Comparison of ENCODE assay signal across 14 mouse cellular contexts in the genomic region with DNA sequence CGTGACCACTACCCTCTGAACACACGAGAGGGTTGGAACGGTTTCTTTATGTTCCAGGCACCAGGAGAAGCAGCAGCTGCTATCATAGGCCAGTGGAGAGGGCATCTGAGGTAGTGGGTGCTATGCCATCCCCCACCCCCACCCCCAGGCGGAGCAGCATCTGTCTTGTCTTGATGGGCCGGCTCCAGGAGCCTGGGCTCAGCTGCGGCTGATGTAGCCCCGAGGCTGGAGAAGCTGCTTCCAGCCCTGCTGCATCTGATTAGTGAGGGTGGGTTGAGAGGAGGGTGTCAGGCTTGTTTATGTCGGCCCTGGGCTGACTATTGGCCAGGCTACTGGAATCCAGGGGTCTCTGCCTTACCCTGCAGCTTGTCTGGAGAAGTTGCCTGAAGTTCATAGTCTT. TPM values are rescaled to one million over a fixed set of nuclear protein-coding genes. Genes with fewer than 3 reads are reported as not detected.
DNase-seq lines count a peak whose midpoint lies in the region; ATAC-seq lines count a peak whose summit lies in the region.
"Had no signal": no experiment of that assay in that cellular context is flagged by ENCODE, and none has a peak within 500 bp of the region (broad histone marks: within the 10 kb centered on the region; RNA-seq: fewer than 3 reads in every experiment).

No protein-coding gene starts in this region.

- H3K27ac ChIP-seq in forebrain, embryonic 10.5 days, result peak overlapping the region; percentile 13; the same call in 1 of the 2 replicates
- no peak overlapping the region for H3K27ac ChIP-seq in forebrain, embryonic 15.5 days (replicated peaks)
- H3K27ac ChIP-seq in midbrain, embryonic 12.5 days (replicated peaks), result peak overlapping the region; percentile 46; the same call in 1 of the 2 replicates
- H3K27ac ChIP-seq in midbrain, embryonic 11.5 days (ENCODE audit: low read depth, low read length), result no peak overlapping the region
- H3K27ac ChIP-seq in hindbrain, embryonic 12.5 days, result peak overlapping the region; percentile 65
- H3K27ac ChIP-seq in neural tube, embryonic 13.5 days (replicated peaks), result peak overlapping the region; percentile 69
- H3K27ac ChIP-seq: lung, embryonic 15.5 days had no signal

- WGBS in forebrain, embryonic 10.5 days, result 68% methylated on average over 8 of the region's 8 CpGs
- WGBS in forebrain, embryonic 15.5 days, result 64% methylated on average over 8 of the region's 8 CpGs
- whole genome bisulfite sequencing in midbrain, embryonic 12.5 days, result 74% methylated on average over 7 of the region's 8 CpGs
- 77% methylated on average over 8 of the region's 8 CpGs for WGBS in midbrain, embryonic 11.5 days
- 61% methylated on average over 8 of the region's 8 CpGs for WGBS in hindbrain, embryonic 12.5 days
- WGBS in neural tube, embryonic 13.5 days, result 39% methylated on average over 8 of the region's 8 CpGs

- 0 out of 2 replicates have a peak, but pooled peaks cover 3% of the 10 kb centered on the region for H3K4me1 ChIP-seq in forebrain, embryonic 10.5 days
- H3K4me1 ChIP-seq in forebrain, embryonic 15.5 days, result no peaks in the 10 kb centered on the region
- H3K4me1 ChIP-seq in midbrain, embryonic 12.5 days, result no peaks in the 10 kb centered on the region
- no peaks in the 10 kb centered on the region for H3K4me1 ChIP-seq in midbrain, embryonic 11.5 days (ENCODE audit: control insufficient read depth, insufficient read depth, low read length)
- peaks cover 4% of the 10 kb centered on the region; the same call in 1 of the 2 replicates for H3K4me1 ChIP-seq in hindbrain, embryonic 12.5 days
- H3K4me1 ChIP-seq in neural tube, embryonic 13.5 days (replicated peaks), result peaks cover 14% of the 10 kb centered on the region
- H3K4me1 ChIP-seq: lung, embryonic 15.5 days had no signal

- H3K9me3 ChIP-seq in forebrain, embryonic 10.5 days, result no peaks in the 10 kb centered on the region
- H3K9me3 ChIP-seq in forebrain, embryonic 15.5 days, result no peaks in the 10 kb centered on the region
- no peaks in the 10 kb centered on the region for H3K9me3 ChIP-seq in midbrain, embryonic 12.5 days
- H3K9me3 ChIP-seq in midbrain, embryonic 11.5 days (ENCODE audit: control insufficient read depth, low read length), result no peaks in the 10 kb centered on the region
- no peaks in the 10 kb centered on the region for H3K9me3 ChIP-seq in hindbrain, embryonic 12.5 days (replicated peaks)
- no peaks in the 10 kb centered on the region for H3K9me3 ChIP-seq in neural tube, embryonic 13.5 days
- H3K9me3 ChIP-seq: lung, embryonic 15.5 days had no signal

- peaks cover 23% of the 10 kb centered on the region for H3K36me3 ChIP-seq in forebrain, embryonic 10.5 days (replicated peaks)
- H3K36me3 ChIP-seq in forebrain, embryonic 15.5 days, result no peaks in the 10 kb centered on the region
- 0 out of 2 replicates have a peak, but pooled peaks cover 3% of the 10 kb centered on the region for H3K36me3 ChIP-seq in midbrain, embryonic 12.5 days
- H3K36me3 ChIP-seq in midbrain, embryonic 11.5 days (ENCODE audit: control insufficient read depth, insufficient read depth, low read length), result no peaks in the 10 kb centered on the region
- no peaks in the 10 kb centered on the region for H3K36me3 ChIP-seq in hindbrain, embryonic 12.5 days
- H3K36me3 ChIP-seq in neural tube, embryonic 13.5 days, result peaks cover 18% of the 10 kb centered on the region; the same call in 1 of the 2 replicates
- H3K36me3 ChIP-seq: lung, embryonic 15.5 days had no signal

- H3K4me3 ChIP-seq in forebrain, embryonic 10.5 days, result no peak overlapping the region
- no peak overlapping the region for H3K4me3 ChIP-seq in forebrain, embryonic 15.5 days
- H3K4me3 ChIP-seq in midbrain, embryonic 12.5 days, result no peak overlapping the region
- no peak overlapping the region for H3K4me3 ChIP-seq in midbrain, embryonic 11.5 days (ENCODE audit: low read depth, low read length)
- H3K4me3 ChIP-seq in hindbrain, embryonic 12.5 days, result no peak overlapping the region
- H3K4me3 ChIP-seq in neural tube, embryonic 13.5 days, result no peak overlapping the region
- H3K4me3 ChIP-seq: lung, embryonic 15.5 days had no signal

- H3K9ac ChIP-seq in forebrain, embryonic 15.5 days (replicated peaks), result no peak overlapping the region
- no peak overlapping the region for H3K9ac ChIP-seq in midbrain, embryonic 12.5 days (replicated peaks)
- no peak overlapping the region for H3K9ac ChIP-seq in midbrain, embryonic 11.5 days (ENCODE audit: low read length)
- H3K9ac ChIP-seq in hindbrain, embryonic 12.5 days, result no peak overlapping the region
- H3K9ac ChIP-seq in neural tube, embryonic 13.5 days, result no peak overlapping the region
- H3K9ac ChIP-seq: lung, embryonic 15.5 days had no signal

- DNase-seq in forebrain, embryonic 10.5 days (ENCODE audit: extremely low spot score, low spot score), result no peak
- no peak for DNase-seq in midbrain, embryonic 11.5 days (ENCODE audit: low spot score, missing footprints)
- DNase-seq in urinary bladder, postnatal 14 days (ENCODE audit: low spot score), result no peak
- DNase-seq in spleen, postnatal 10 days (ENCODE audit: low spot score in 2 of 2), result no peak
- DNase-seq: adrenal gland, postnatal 36 days; kidney, adult 18-20 months; kidney, postnatal 36 days had no signal

- no peak overlapping the region for H3K4me2 ChIP-seq in forebrain, embryonic 15.5 days (replicated peaks)
- H3K4me2 ChIP-seq in midbrain, embryonic 12.5 days (replicated peaks), result no peak overlapping the region
- H3K4me2 ChIP-seq in midbrain, embryonic 11.5 days, result no peak overlapping the region
- no peak overlapping the region for H3K4me2 ChIP-seq in hindbrain, embryonic 12.5 days (replicated peaks)
- H3K4me2 ChIP-seq in neural tube, embryonic 13.5 days, result no peak overlapping the region
- H3K4me2 ChIP-seq: heart, embryonic 11.5 days; liver, embryonic 11.5 days; lung, embryonic 15.5 days had no signal

- ATAC-seq in forebrain, embryonic 15.5 days (replicated peaks), result no peak
- ATAC-seq in midbrain, embryonic 12.5 days (ENCODE audit: low FRiP score, low read depth), result no peak
- no peak for ATAC-seq in midbrain, embryonic 11.5 days (ENCODE audit: low FRiP score)
- ATAC-seq in hindbrain, embryonic 12.5 days (ENCODE audit: low FRiP score), result peak; percentile 88
- peak; percentile 65; the same call in 1 of the 2 replicates for ATAC-seq in neural tube, embryonic 13.5 days (ENCODE audit: low read depth)

- no peaks in the 10 kb centered on the region for H3K27me3 ChIP-seq in forebrain, embryonic 10.5 days (ENCODE audit: poor library complexity, severe bottlenecking)
- no peaks in the 10 kb centered on the region for H3K27me3 ChIP-seq in forebrain, embryonic 15.5 days
- H3K27me3 ChIP-seq in midbrain, embryonic 12.5 days, result no peaks in the 10 kb centered on the region
- no peaks in the 10 kb centered on the region for H3K27me3 ChIP-seq in midbrain, embryonic 11.5 days (ENCODE audit: control insufficient read depth, insufficient read depth, low read length)
- H3K27me3 ChIP-seq in hindbrain, embryonic 12.5 days, result no peaks in the 10 kb centered on the region
- no peaks in the 10 kb centered on the region for H3K27me3 ChIP-seq in neural tube, embryonic 13.5 days
- H3K27me3 ChIP-seq: lung, embryonic 15.5 days had no signal

RNA-seq across cellular contexts. Expression of a gene that starts 33.7 kb away (rescaled TPM):
- polyA plus RNA-seq in forebrain, embryonic 10.5 days (2016; fragmentation: Nextera tagmentation; extraction: Ambion mirVana), result 0.14 TPM in 1 of 2 replicates, not detected in the other
- 0.42 and 0.55 TPM in 2 replicates for polyA plus RNA-seq in forebrain, embryonic 15.5 days (2015; fragmentation: Nextera tagmentation; extraction: Ambion mirVana)
- polyA plus RNA-seq in midbrain, embryonic 12.5 days (2016; fragmentation: Nextera tagmentation; extraction: Ambion mirVana), result 0.09 and 0.11 TPM in 2 replicates
- 0.12 and 0.16 TPM in 2 replicates for polyA plus RNA-seq in midbrain, embryonic 11.5 days (2014; fragmentation: Nextera tagmentation; extraction: Ambion mirVana)
- 0.41 and 0.73 TPM in 2 replicates for polyA plus RNA-seq in hindbrain, embryonic 12.5 days (2016; fragmentation: Nextera tagmentation; extraction: Ambion mirVana)
- 0.36 and 0.53 TPM in 2 replicates for polyA plus RNA-seq in neural tube, embryonic 13.5 days (2015; fragmentation: Nextera tagmentation; extraction: Ambion mirVana)

RNA-seq across cellular contexts. Expression of a gene that starts 36.1 kb away (rescaled TPM):
- 7.0 and 8.5 TPM in 2 replicates for polyA plus RNA-seq in forebrain, embryonic 10.5 days (2016; fragmentation: Nextera tagmentation; extraction: Ambion mirVana)
- polyA plus RNA-seq in forebrain, embryonic 15.5 days (2015; fragmentation: Nextera tagmentation; extraction: Ambion mirVana), result 4.9 and 5.1 TPM in 2 replicates
- 5.6 and 6.5 TPM in 2 replicates for polyA plus RNA-seq in midbrain, embryonic 12.5 days (2016; fragmentation: Nextera tagmentation; extraction: Ambion mirVana)
- polyA plus RNA-seq in midbrain, embryonic 11.5 days (2014; fragmentation: Nextera tagmentation; extraction: Ambion mirVana), result 5.2 and 6.4 TPM in 2 replicates
- polyA plus RNA-seq in hindbrain, embryonic 12.5 days (2016; fragmentation: Nextera tagmentation; extraction: Ambion mirVana), result 5.8 and 6.4 TPM in 2 replicates
- polyA plus RNA-seq in neural tube, embryonic 13.5 days (2015; fragmentation: Nextera tagmentation; extraction: Ambion mirVana), result 5.4 and 6.8 TPM in 2 replicates

Comparison
In these comparisons a context has a peak if more than half of its experiments do, and no peak if none do; other contexts are left out.
1. H3K27ac ChIP-seq: peak in forebrain, embryonic 10.5 days (single experiment), midbrain, embryonic 12.5 days (single experiment), hindbrain, embryonic 12.5 days (single experiment) and neural tube, embryonic 13.5 days (single experiment); none in forebrain, embryonic 15.5 days (single experiment) and midbrain, embryonic 11.5 days (single experiment).
2. ATAC-seq: peak in hindbrain, embryonic 12.5 days (single experiment) and neural tube, embryonic 13.5 days (single experiment); none in forebrain, embryonic 15.5 days (single experiment), midbrain, embryonic 12.5 days (single experiment) and midbrain, embryonic 11.5 days (single experiment).